Mouse (Mus musculus): ENCODE measurements around the gene Reln.

Gene Reln

DNA sequence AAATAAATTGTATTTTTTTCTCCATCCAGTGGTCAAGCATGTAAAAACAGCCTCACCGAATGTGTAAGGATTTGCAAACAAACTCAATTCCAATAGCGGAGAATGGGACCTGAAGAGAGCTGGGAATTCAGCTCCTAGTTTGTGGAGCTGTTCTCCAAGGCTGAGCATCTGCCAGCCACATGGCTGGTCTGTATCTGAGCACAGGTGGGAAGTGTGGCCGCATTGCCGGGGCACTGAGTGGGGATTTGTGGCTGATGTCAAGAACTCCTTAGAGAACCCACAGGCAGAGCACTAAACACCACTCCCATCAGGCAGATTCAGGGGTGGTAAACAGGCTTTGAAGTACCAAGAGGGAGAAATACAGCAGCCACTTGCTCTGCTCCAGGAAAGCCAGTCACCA lies 102.9 kb downstream of the Reln start:
- no peaks in the 10 kb centered on the region for H3K27me3 ChIP-seq (ENCODE audit: insufficient read depth, low read length)
- no peaks in the 10 kb centered on the region for H3K36me3 ChIP-seq (ENCODE audit: insufficient read depth, low read length)
- TF ChIP-seq POU5F1 (IDR thresholded peaks at IDR 0.05; ENCODE audit: borderline replicate concordance, low read length) (no peak), NANOG (IDR thresholded peaks at IDR 0.05; ENCODE audit: borderline replicate concordance, low read length) (no peak), CTCF (conservative IDR thresholded peaks at IDR 0.05; ENCODE audit: low read length) (no peak)
- no peak overlapping the region for H3K4me3 ChIP-seq (replicated peaks; ENCODE audit: low read length)
- no peaks in the 10 kb centered on the region for H3K4me1 ChIP-seq (replicated peaks; ENCODE audit: low read depth, low read length)
- no peaks in the 10 kb centered on the region for H3K9me3 ChIP-seq (ENCODE audit: low read length)

- Histone ChIP-seq H3K4me3 (replicated peaks; ENCODE audit: low read length) (no peak overlapping the region), H3K36me3 (ENCODE audit: insufficient read depth, low read length) (no peaks in the 10 kb centered on the region), H3K27me3 (ENCODE audit: insufficient read depth, low read length) (no peaks in the 10 kb centered on the region), H3K9me3 (ENCODE audit: low read length) (no peaks in the 10 kb centered on the region), H3K4me1 (replicated peaks; ENCODE audit: low read depth, low read length) (no peaks in the 10 kb centered on the region)
- TF ChIP-seq POU5F1 (IDR thresholded peaks at IDR 0.05; ENCODE audit: borderline replicate concordance, low read length) (no peak), CTCF (conservative IDR thresholded peaks at IDR 0.05; ENCODE audit: low read length) (no peak), NANOG (IDR thresholded peaks at IDR 0.05; ENCODE audit: borderline replicate concordance, low read length) (no peak)
These were observed 107.7 kb downstream of the Reln start for GRCm38 (mm10) chr5:22236801-22237200.

- Histone ChIP-seq H3K4me3 (replicated peaks; ENCODE audit: low read length) (no peak overlapping the region), H3K27me3 (ENCODE audit: insufficient read depth, low read length) (no peaks in the 10 kb centered on the region; the same call in 1 of the 2 replicates), H3K36me3 (ENCODE audit: insufficient read depth, low read length) (no peaks in the 10 kb centered on the region), H3K9me3 (ENCODE audit: low read length) (peaks cover 3% of the 10 kb centered on the region; the same call in 1 of the 2 replicates), H3K4me1 (replicated peaks; ENCODE audit: low read depth, low read length) (no peaks in the 10 kb centered on the region)
- TF ChIP-seq NANOG (IDR thresholded peaks at IDR 0.05; ENCODE audit: borderline replicate concordance, low read length) (no peak), CTCF (conservative IDR thresholded peaks at IDR 0.05; ENCODE audit: low read length) (no peak), POU5F1 (IDR thresholded peaks at IDR 0.05; ENCODE audit: borderline replicate concordance, low read length) (no peak)
These were observed 120.0 kb downstream of the Reln start for GRCm38 (mm10) chr5:22224515-22224914.

DNA sequence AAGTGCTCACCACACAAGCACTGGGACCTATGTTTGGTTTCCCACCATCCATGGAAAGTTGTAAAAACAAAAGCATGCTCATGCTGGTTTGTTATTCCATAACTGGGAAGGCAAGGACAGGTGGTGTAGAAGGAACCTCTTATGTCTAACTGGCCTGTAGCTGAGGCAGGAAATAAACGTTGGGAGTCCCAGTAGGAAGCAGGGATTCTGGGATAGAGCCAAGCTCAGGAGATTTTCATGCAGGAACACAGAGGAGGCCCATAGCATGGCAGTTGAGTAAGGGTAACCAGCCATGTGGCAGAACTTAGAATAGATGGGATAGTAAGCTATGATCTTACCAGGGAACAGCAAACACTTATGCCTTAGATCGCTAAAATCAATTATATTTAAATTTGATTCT lies 120.6 kb downstream of the Reln start:
- H3K4me1 ChIP-seq (replicated peaks; ENCODE audit: low read depth, low read length): no peaks in the 10 kb centered on the region
- no peak for TF ChIP-seq CTCF (conservative IDR thresholded peaks at IDR 0.05; ENCODE audit: low read length)
- no peak for TF ChIP-seq NANOG (IDR thresholded peaks at IDR 0.05; ENCODE audit: borderline replicate concordance, low read length)
- no peak for TF ChIP-seq POU5F1 (IDR thresholded peaks at IDR 0.05; ENCODE audit: borderline replicate concordance, low read length)
- peaks cover 3% of the 10 kb centered on the region; the same call in 1 of the 2 replicates for H3K9me3 ChIP-seq (ENCODE audit: low read length)
- H3K4me3 ChIP-seq (replicated peaks; ENCODE audit: low read length): no peak overlapping the region
- no peaks in the 10 kb centered on the region; the same call in 1 of the 2 replicates for H3K27me3 ChIP-seq (ENCODE audit: insufficient read depth, low read length)
- no peaks in the 10 kb centered on the region for H3K36me3 ChIP-seq (ENCODE audit: insufficient read depth, low read length)

GRCm38 (mm10) chr5:22208311-22209021 lies 136.0 kb downstream of the Reln start:
- no peaks in the 10 kb centered on the region for H3K4me1 ChIP-seq (replicated peaks; ENCODE audit: low read depth, low read length)
- H3K9me3 ChIP-seq (ENCODE audit: low read length): no peaks in the 10 kb centered on the region
- TF ChIP-seq CTCF (conservative IDR thresholded peaks at IDR 0.05; ENCODE audit: low read length): no peak
- TF ChIP-seq POU5F1 (IDR thresholded peaks at IDR 0.05; ENCODE audit: borderline replicate concordance, low read length): no peak
- no peak for TF ChIP-seq NANOG (IDR thresholded peaks at IDR 0.05; ENCODE audit: borderline replicate concordance, low read length)
- H3K4me3 ChIP-seq (replicated peaks; ENCODE audit: low read length): no peak overlapping the region
- H3K36me3 ChIP-seq (ENCODE audit: insufficient read depth, low read length): no peaks in the 10 kb centered on the region
- H3K27me3 ChIP-seq (ENCODE audit: insufficient read depth, low read length): no peaks in the 10 kb centered on the region

DNA sequence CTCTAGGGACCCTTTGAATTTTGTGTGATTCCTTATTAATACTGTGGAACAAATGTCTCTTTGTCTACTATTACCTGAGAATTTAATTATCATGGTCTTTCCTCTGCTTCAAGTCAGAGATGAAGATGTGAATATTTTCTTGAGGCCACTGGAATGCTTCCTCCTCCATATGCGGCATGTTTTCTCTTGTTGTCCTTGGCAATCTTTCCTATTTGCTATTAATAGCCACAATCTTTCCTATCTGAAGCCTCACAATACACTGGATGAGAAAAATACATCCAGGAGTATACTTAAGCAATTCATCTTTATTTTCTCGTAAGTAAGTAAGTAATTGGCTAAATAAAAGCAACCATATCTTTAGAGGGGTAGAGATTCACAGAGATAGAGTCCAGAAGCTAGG lies 146.6 kb downstream of the Reln start:
- Histone ChIP-seq H3K4me1 (replicated peaks; ENCODE audit: low read depth, low read length) (no peaks in the 10 kb centered on the region), H3K36me3 (ENCODE audit: insufficient read depth, low read length) (no peaks in the 10 kb centered on the region), H3K4me3 (replicated peaks; ENCODE audit: low read length) (no peak overlapping the region), H3K9me3 (ENCODE audit: low read length) (no peaks in the 10 kb centered on the region), H3K27me3 (ENCODE audit: insufficient read depth, low read length) (no peaks in the 10 kb centered on the region)
- TF ChIP-seq CTCF (conservative IDR thresholded peaks at IDR 0.05; ENCODE audit: low read length) (no peak), POU5F1 (IDR thresholded peaks at IDR 0.05; ENCODE audit: borderline replicate concordance, low read length) (no peak)

- Histone ChIP-seq H3K4me1 (replicated peaks; ENCODE audit: low read depth, low read length) (no peaks in the 10 kb centered on the region), H3K27me3 (ENCODE audit: insufficient read depth, low read length) (no peaks in the 10 kb centered on the region), H3K36me3 (ENCODE audit: insufficient read depth, low read length) (no peaks in the 10 kb centered on the region), H3K9me3 (ENCODE audit: low read length) (no peaks in the 10 kb centered on the region), H3K4me3 (replicated peaks; ENCODE audit: low read length) (no peak overlapping the region)
- TF ChIP-seq POU5F1 (IDR thresholded peaks at IDR 0.05; ENCODE audit: borderline replicate concordance, low read length) (no peak), NANOG (IDR thresholded peaks at IDR 0.05; ENCODE audit: borderline replicate concordance, low read length) (no peak), CTCF (conservative IDR thresholded peaks at IDR 0.05; ENCODE audit: low read length) (no peak)
These were observed 147.6 kb downstream of the Reln start for GRCm38 (mm10) chr5:22196891-22197290.

DNA sequence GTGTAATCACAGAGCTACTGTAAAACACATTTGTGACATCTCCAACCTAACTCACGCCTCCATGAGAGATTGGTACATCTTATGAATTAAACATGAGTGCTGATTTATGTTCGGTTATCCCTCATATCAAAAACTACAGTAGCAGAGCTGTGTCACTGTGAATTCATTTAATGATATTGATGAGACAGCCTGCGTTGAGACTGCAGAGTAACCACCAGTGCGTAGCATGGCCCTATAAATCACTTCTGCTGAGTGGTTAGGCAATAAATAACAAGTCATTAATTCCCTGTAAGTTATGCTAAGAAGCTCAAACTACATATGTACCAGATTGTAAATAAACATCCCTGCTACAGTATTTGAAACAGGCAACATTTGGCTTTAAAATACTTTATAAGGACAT lies 148.0 kb downstream of the Reln start:
- TF ChIP-seq POU5F1 (IDR thresholded peaks at IDR 0.05; ENCODE audit: borderline replicate concordance, low read length) (no peak), CTCF (conservative IDR thresholded peaks at IDR 0.05; ENCODE audit: low read length) (no peak), NANOG (IDR thresholded peaks at IDR 0.05; ENCODE audit: borderline replicate concordance, low read length) (no peak)
- no peaks in the 10 kb centered on the region for H3K4me1 ChIP-seq (replicated peaks; ENCODE audit: low read depth, low read length)

More for the DNA sequence above, 148.0 kb downstream of the Reln start:
- H3K36me3 ChIP-seq (ENCODE audit: insufficient read depth, low read length): no peaks in the 10 kb centered on the region
- no peaks in the 10 kb centered on the region for H3K9me3 ChIP-seq (ENCODE audit: low read length)
- H3K4me3 ChIP-seq (replicated peaks; ENCODE audit: low read length): no peak overlapping the region
- H3K27me3 ChIP-seq (ENCODE audit: insufficient read depth, low read length): no peaks in the 10 kb centered on the region
